Mouse (Mus musculus) CH12.LX (cell line): ENCODE measurements around the gene Adgra1. TPM values are rescaled to one million over a fixed set of nuclear protein-coding genes. Genes with fewer than 3 reads are reported as not detected.

Source experiments
- DNase-seq: peaks from one replicate; pipeline ENCODE4 v3.0.0-alpha.2; 2013; ENCODE audit errors: extremely low read depth
- H3K27ac ChIP-seq: 2 replicates; pipeline ENCODE4 v1.5.1; 2012; ENCODE audit warnings: low read depth, mild to moderate bottlenecking, control low read depth, moderate library complexity; ENCODE audit not compliant: insufficient read depth
- H3K27me3 ChIP-seq: replicated peaks from 2 replicates; pipeline ENCODE3; 2012; ENCODE audit warnings: inconsistent platforms
- H3K36me3 ChIP-seq, 2 experiments: replicated peaks in 1 of 2; 2 replicates each; pipeline versions ENCODE3 to v1.6.1; 2012; ENCODE audit warnings: inconsistent platforms in 1 of 2, low read length in 1 of 2, mild to moderate bottlenecking in 1 of 2, mixed read lengths in 1 of 2, moderate library complexity in 1 of 2; ENCODE audit not compliant: control insufficient read depth in 1 of 2, insufficient read depth in 1 of 2
- H3K4me1 ChIP-seq, 2 experiments: 2 replicates each; pipeline ENCODE4 v1.6.1; 2012; ENCODE audit warnings: inconsistent platforms in 1 of 2, moderate library complexity in 1 of 2; ENCODE audit not compliant: insufficient read depth in 2 of 2, control insufficient read depth in 1 of 2
- H3K4me2 ChIP-seq: 2 replicates; pipeline ENCODE4 v1.6.1; 2012; ENCODE audit warnings: low read depth, mild to moderate bottlenecking, control low read depth; ENCODE audit not compliant: poor library complexity, insufficient read depth, severe bottlenecking
- H3K4me3 ChIP-seq, 3 experiments: fragments of 150-350 bp in 1 of 3; sonication (generic) in 1 of 3; replicated peaks in 1 of 3; 2 replicates each; pipeline versions ENCODE3 to v1.5.1; 2011 to 2012; ENCODE audit warnings: low read depth in 2 of 3, low read length in 2 of 3, mild to moderate bottlenecking in 2 of 3, moderate library complexity in 2 of 3, control low read depth in 1 of 3, improper control_type of control experiment in 1 of 3, inconsistent platforms in 1 of 3, mixed read lengths in 1 of 3; ENCODE audit not compliant: poor library complexity in 1 of 3
- H3K79me2 ChIP-seq: replicated peaks from 2 replicates; pipeline ENCODE4 v1.6.1; 2012; ENCODE audit warnings: mild to moderate bottlenecking, moderate library complexity; ENCODE audit not compliant: control insufficient read depth, poor library complexity, insufficient read depth, severe bottlenecking; ENCODE audit errors: extremely low read depth
- H3K9ac ChIP-seq: 2 replicates; pipeline ENCODE4 v1.6.1; 2012; ENCODE audit warnings: low read depth, mild to moderate bottlenecking, control low read depth, moderate library complexity; ENCODE audit not compliant: insufficient read depth
- H3K9me3 ChIP-seq: replicated peaks from 2 replicates; pipeline ENCODE3; 2012; ENCODE audit warnings: low read length, inconsistent platforms, mixed read lengths
- BHLHE40 ChIP-seq: IDR thresholded peaks from 2 replicates; pipeline ENCODE4 v1.6.1; 2011; ENCODE audit warnings: mild to moderate bottlenecking, low read depth, low read length, improper control_type of control experiment
- CHD1 ChIP-seq: IDR thresholded peaks from 2 replicates; pipeline ENCODE4 v1.6.1; 2012; ENCODE audit warnings: low read depth, low read length, improper control_type of control experiment, inconsistent platforms
- E2F4 ChIP-seq: IDR thresholded peaks from 2 replicates; pipeline ENCODE4 v1.6.1; 2011; ENCODE audit warnings: low read depth, low read length, improper control_type of control experiment; ENCODE audit not compliant: insufficient replicate concordance
- ELF1 ChIP-seq: IDR thresholded peaks from 2 replicates; pipeline ENCODE4 v1.6.1; 2014; ENCODE audit warnings: low read depth, mild to moderate bottlenecking, inconsistent platforms, low read length, improper control_type of control experiment
- EP300 ChIP-seq: IDR thresholded peaks from 2 replicates; pipeline ENCODE4 v1.6.1; 2011; ENCODE audit warnings: low read length, improper control_type of control experiment
- GABPA ChIP-seq: IDR thresholded peaks from 2 replicates; pipeline ENCODE4 v1.6.1; 2012; ENCODE audit warnings: low read depth, low read length, improper control_type of control experiment, inconsistent platforms; ENCODE audit not compliant: insufficient replicate concordance
- JUN ChIP-seq: IDR thresholded peaks from 2 replicates; pipeline ENCODE4 v1.6.1; 2011; ENCODE audit warnings: low read depth, mild to moderate bottlenecking, low read length, improper control_type of control experiment, moderate library complexity; ENCODE audit not compliant: insufficient read depth
- JUND ChIP-seq: conservative IDR thresholded peaks from 2 replicates; pipeline ENCODE4 v1.6.1; 2011; ENCODE audit warnings: low read depth, low read length, improper control_type of control experiment
- KAT2A ChIP-seq: IDR thresholded peaks from 2 replicates; pipeline ENCODE4 v1.6.1; 2012; ENCODE audit warnings: low read length, improper control_type of control experiment, inconsistent platforms; ENCODE audit not compliant: insufficient replicate concordance
- MAX ChIP-seq: IDR thresholded peaks from 2 replicates; pipeline ENCODE4 v1.6.1; 2011; ENCODE audit warnings: low read length, improper control_type of control experiment
- MXI1 ChIP-seq: IDR thresholded peaks from 2 replicates; pipeline ENCODE4 v1.6.1; 2011; ENCODE audit warnings: mild to moderate bottlenecking, low read depth, low read length, improper control_type of control experiment
- NELFE ChIP-seq: IDR thresholded peaks from 2 replicates; pipeline ENCODE4 v1.6.1; 2011; ENCODE audit warnings: low read depth, low read length, improper control_type of control experiment
- NRF1 ChIP-seq: IDR thresholded peaks from 2 replicates; pipeline ENCODE4 v1.6.1; 2014; ENCODE audit warnings: low read depth, mild to moderate bottlenecking, inconsistent platforms, low read length, improper control_type of control experiment, moderate library complexity
- POLR2A ChIP-seq: IDR thresholded peaks from 2 replicates; pipeline ENCODE4 v1.6.1; 2011; ENCODE audit warnings: low read depth, mild to moderate bottlenecking, improper control_type of control experiment, low read length
- POLR2AphosphoS2 ChIP-seq: IDR thresholded peaks from 2 replicates; pipeline ENCODE4 v1.6.1; 2011; ENCODE audit warnings: low read depth, low read length, improper control_type of control experiment
- RCOR1 ChIP-seq: conservative IDR thresholded peaks from 2 replicates; pipeline ENCODE4 v1.6.1; 2012; ENCODE audit warnings: low read depth, mild to moderate bottlenecking, inconsistent platforms, low read length, improper control_type of control experiment
- SIN3A ChIP-seq: IDR thresholded peaks from 2 replicates; pipeline ENCODE4 v1.6.1; 2012; ENCODE audit warnings: low read length, improper control_type of control experiment, inconsistent platforms
- SMC3 ChIP-seq: IDR thresholded peaks from 2 replicates; pipeline ENCODE4 v1.6.1; 2011; ENCODE audit warnings: low read depth, low read length, improper control_type of control experiment
- UBTF ChIP-seq: IDR thresholded peaks from 2 replicates; pipeline ENCODE4 v1.6.1; 2012; ENCODE audit warnings: low read depth, mild to moderate bottlenecking, inconsistent platforms, low read length, improper control_type of control experiment, moderate library complexity
- USF1 ChIP-seq: IDR thresholded peaks from 2 replicates; pipeline ENCODE4 v1.6.1; 2014; ENCODE audit warnings: low read depth, mild to moderate bottlenecking, inconsistent platforms, low read length, improper control_type of control experiment
- USF2 ChIP-seq: conservative IDR thresholded peaks from 2 replicates; pipeline ENCODE4 v1.6.1; 2011; ENCODE audit warnings: low read depth, low read length, improper control_type of control experiment
- dilution Hi-C: fragments of 300-500 bp; cut with MboI; formaldehyde crosslinking; loops from 2 replicates; pipeline ENCODE4 v1.14.3; 2020; ENCODE audit warnings: low sequenced_read_pairs; ENCODE audit not compliant: extremely low pct_unique_long_range_greater_than_20kb, extremely low pct_ligation_motif_present
- in situ Hi-C: fragments of 300-500 bp; cut with MboI; formaldehyde crosslinking; loops from 3 replicates; pipeline ENCODE4 v1.14.3; 2019; ENCODE audit warnings: low sequenced_read_pairs, low pct_ligation_motif_present, low pct_unique_long_range_greater_than_20kb, mixed read lengths
- polyA plus RNA-seq: library from polyadenylated mRNA; unstranded; fragments of >175 nt; gene quantifications from 2 replicates; pipeline ENCODE4 v1.2.1, GENCODE M21; 2012; ENCODE audit warnings: low read depth; ENCODE audit not compliant: insufficient read length
- total RNA-seq, 2 experiments: library from RNA; depleted of rRNA; stranded (reverse); fragments of 300-350 nt in 1 of 2; fragments of >200 nt in 1 of 2; gene quantifications; 2 replicates each; pipeline ENCODE4 v1.2.3; 2012 to 2014

Adgra1 gene
- total and polyA plus RNA-seq, 3 experiments = not detected

DNA sequence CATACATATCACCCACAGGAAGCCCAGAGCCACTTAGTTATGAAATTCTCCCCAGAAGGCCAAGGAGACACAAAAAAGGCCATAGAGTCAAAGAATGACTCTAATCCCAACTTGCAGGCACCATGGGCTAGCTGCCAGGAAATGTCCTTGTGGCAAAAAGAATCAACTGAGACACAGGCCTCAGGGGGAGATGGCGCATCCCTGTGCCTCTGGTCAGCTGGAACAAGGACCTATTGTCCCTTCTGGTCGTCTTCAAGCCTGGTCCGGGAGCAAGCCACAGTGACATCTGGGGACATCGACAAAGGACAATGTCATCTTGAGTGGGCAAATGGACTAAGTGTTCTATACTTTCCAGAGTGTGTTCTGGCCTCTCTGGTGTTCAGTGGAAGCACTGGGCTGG is 49.6 kb downstream of the Adgra1 start:
- Histone ChIP-seq H3K9ac (no peak overlapping the region), H3K36me3 (no peaks in the 10 kb centered on the region), H3K27ac (no peak overlapping the region), H3K79me2 (no peaks in the 10 kb centered on the region), H3K9me3 (peaks cover 8% of the 10 kb centered on the region), H3K27me3 (peaks cover 37% of the 10 kb centered on the region), H3K4me3 (no peak overlapping the region), H3K4me1 (no peaks in the 10 kb centered on the region), H3K4me2 (no peak overlapping the region)
- DNase-seq = no peak
- no peak for TF ChIP-seq UBTF
- TF ChIP-seq MXI1 = no peak
- TF ChIP-seq NELFE = no peak
- no peak for TF ChIP-seq GABPA
- TF ChIP-seq NRF1 = no peak
- TF ChIP-seq EP300 = no peak
- TF ChIP-seq USF1 = no peak
- TF ChIP-seq MAX = no peak
- TF ChIP-seq E2F4 = no peak
- TF ChIP-seq SMC3 = no peak
- TF ChIP-seq POLR2A = no peak
- no peak for TF ChIP-seq JUN
- dilution Hi-C loops (no loop called here), in situ Hi-C loops (loop anchor here (10.0 to 25.0 kb wide), 2 partner anchors 229 to 396 kb away; no protein-coding TSS in a partner anchor)

DNA sequence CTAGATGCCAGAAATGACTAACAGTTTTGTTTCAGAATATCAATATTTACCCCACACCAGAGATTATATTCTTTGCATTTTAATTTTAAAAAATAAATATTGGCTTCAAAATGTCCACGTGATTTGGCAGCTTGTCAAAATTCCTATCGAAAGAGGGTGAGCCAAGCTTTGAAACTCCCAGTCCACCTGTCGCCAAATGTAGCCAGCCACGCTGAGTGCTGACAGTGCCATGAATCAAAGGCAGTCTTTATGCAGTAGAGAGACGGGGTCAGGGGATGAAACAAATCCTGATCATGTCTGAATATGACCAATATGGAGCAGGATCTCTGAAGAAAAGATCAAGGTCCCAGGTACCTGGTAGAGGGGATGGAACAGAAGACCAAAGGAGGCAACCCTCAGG is 57.8 kb downstream of the Adgra1 start:
- no peaks in the 10 kb centered on the region for H3K79me2 ChIP-seq
- no peak for DNase-seq
- H3K9ac ChIP-seq = no peak overlapping the region
- TF ChIP-seq USF2 = no peak
- no peak for TF ChIP-seq ELF1
- TF ChIP-seq GABPA = no peak
- TF ChIP-seq USF1 = no peak
- no peak for TF ChIP-seq KAT2A
- TF ChIP-seq BHLHE40 = no peak
- no peak for TF ChIP-seq POLR2AphosphoS2
- no peak for TF ChIP-seq CHD1
- TF ChIP-seq RCOR1 = no peak
- no peak for TF ChIP-seq SIN3A
- no peak for TF ChIP-seq JUND
- dilution Hi-C loops (no loop called here), in situ Hi-C loops (loop anchor here (25.0 kb wide), 1 partner anchor 404 kb away; no protein-coding TSS in a partner anchor)
- H3K9me3 ChIP-seq = no peaks in the 10 kb centered on the region
- H3K4me1 ChIP-seq = no peaks in the 10 kb centered on the region
- no peak overlapping the region for H3K4me3 ChIP-seq
- peaks cover 58% of the 10 kb centered on the region for H3K27me3 ChIP-seq
- H3K4me2 ChIP-seq = no peak overlapping the region
- no peak overlapping the region for H3K27ac ChIP-seq
- no peaks in the 10 kb centered on the region for H3K36me3 ChIP-seq
